Mouse (Mus musculus): ENCODE results near the gene Eftud2. TPM values are rescaled to one million over a fixed set of nuclear protein-coding genes. Genes with fewer than 3 reads are reported as not detected.
A peak's percentile ranks its signal among the peaks of the same experiment; 100 is the strongest.

The Eftud2 gene
- total and polyA plus RNA-seq, 3 experiments = 36.0 to 62.6 (median 37.4) TPM

GRCm38 (mm10) chr11:102915380-102915779, 34.6 kb upstream of the Eftud2 start:
- no peaks in the 10 kb centered on the region for H3K36me3 ChIP-seq (ENCODE audit: control insufficient read depth, insufficient read depth, low read length)
- intact Hi-C loops (cut with DNase I) = no loop called here
- WGBS = 91% methylated on average over 9 of the region's 9 CpGs

DNA sequence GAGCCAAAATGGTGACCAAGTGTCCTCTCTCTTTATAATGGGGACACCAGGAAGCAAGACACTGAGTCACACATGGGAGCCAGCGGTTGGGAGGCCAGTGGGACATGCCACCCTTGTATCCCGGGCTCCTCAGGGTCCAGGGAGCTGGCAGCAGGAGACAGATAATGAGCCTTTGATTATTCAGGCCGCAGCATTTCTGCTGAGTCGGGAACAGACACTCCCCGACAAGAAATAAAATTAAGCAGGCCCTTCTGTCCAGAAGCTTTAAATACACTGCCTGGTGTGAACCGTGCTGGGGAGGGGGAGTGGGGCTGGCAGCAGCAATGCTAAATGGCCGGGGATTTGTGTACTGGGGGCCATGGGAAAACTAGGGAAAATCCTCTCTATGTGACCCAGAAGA, 30.6 kb upstream of the Eftud2 start:
- H3K27me3 ChIP-seq (ENCODE audit: control insufficient read depth, insufficient read depth, low read length) = no peaks in the 10 kb centered on the region
- no peak for TF ChIP-seq EP300 (IDR thresholded peaks at IDR 0.05; ENCODE audit: insufficient read depth, low read depth, low read length)
- TF ChIP-seq CTCF (IDR thresholded peaks at IDR 0.05) = no peak
- TF ChIP-seq POLR2A (IDR thresholded peaks at IDR 0.05; ENCODE audit: insufficient read depth, low read depth, low read length) = no peak
- no peak overlapping the region for H3K27ac ChIP-seq
- H3K4me1 ChIP-seq (ENCODE audit: control insufficient read depth, insufficient read depth, low read length) = no peaks in the 10 kb centered on the region
- intact Hi-C loops (cut with DNase I) = no loop called here
- 74% methylated on average over 7 of the region's 7 CpGs for WGBS
- 0 out of 2 replicates have a peak, but pooled peaks cover 1% of the 10 kb centered on the region for H3K79me2 ChIP-seq (replicated peaks; ENCODE audit: control insufficient read depth, insufficient read depth, low read length)
- no peak overlapping the region for H3K9ac ChIP-seq (ENCODE audit: low read depth, low read length)
- H3K36me3 ChIP-seq (ENCODE audit: control insufficient read depth, insufficient read depth, low read length) = no peaks in the 10 kb centered on the region
- no peak for DNase-seq
- no peak overlapping the region for H3K4me3 ChIP-seq

More at GRCm38 (mm10) chr11:102915380-102915779, 34.6 kb upstream of the Eftud2 start:
- Histone ChIP-seq H3K27me3 (ENCODE audit: control insufficient read depth, insufficient read depth, low read length) (no peaks in the 10 kb centered on the region), H3K4me3 (no peak overlapping the region), H3K4me1 (ENCODE audit: control insufficient read depth, insufficient read depth, low read length) (no peaks in the 10 kb centered on the region), H3K79me2 (replicated peaks; ENCODE audit: control insufficient read depth, insufficient read depth, low read length) (0 out of 2 replicates have a peak, but pooled peaks cover 1% of the 10 kb centered on the region), H3K9ac (ENCODE audit: low read depth, low read length) (no peak overlapping the region), H3K27ac (no peak overlapping the region)
- TF ChIP-seq POLR2A (IDR thresholded peaks at IDR 0.05; ENCODE audit: insufficient read depth, low read depth, low read length) = no peak
- no peak for DNase-seq

GRCm38 (mm10) chr11:102903654-102904053, 22.9 kb upstream of the Eftud2 start:
- TF ChIP-seq POLR2A (IDR thresholded peaks at IDR 0.05; ENCODE audit: insufficient read depth, low read depth, low read length) (no peak), CTCF (IDR thresholded peaks at IDR 0.05) (no peak), EP300 (IDR thresholded peaks at IDR 0.05; ENCODE audit: insufficient read depth, low read depth, low read length) (no peak)
- Histone ChIP-seq H3K36me3 (ENCODE audit: control insufficient read depth, insufficient read depth, low read length) (no peaks in the 10 kb centered on the region), H3K4me3 (no peak overlapping the region), H3K79me2 (replicated peaks; ENCODE audit: control insufficient read depth, insufficient read depth, low read length) (no peaks in the 10 kb centered on the region), H3K9ac (ENCODE audit: low read depth, low read length) (no peak overlapping the region), H3K4me1 (ENCODE audit: control insufficient read depth, insufficient read depth, low read length) (peaks cover 3% of the 10 kb centered on the region), H3K27me3 (ENCODE audit: control insufficient read depth, insufficient read depth, low read length) (no peaks in the 10 kb centered on the region), H3K27ac (no peak overlapping the region)
- 80% methylated on average over 7 of the region's 7 CpGs for WGBS
- intact Hi-C loops (cut with DNase I) = no loop called here
- DNase-seq = no peak

GRCm38 (mm10) chr11:102902107-102902506, 21.3 kb upstream of the Eftud2 start:
- 86% methylated on average over 5 of the region's 5 CpGs for whole genome bisulfite sequencing
- Histone ChIP-seq H3K4me3 (no peak overlapping the region), H3K79me2 (replicated peaks; ENCODE audit: control insufficient read depth, insufficient read depth, low read length) (no peaks in the 10 kb centered on the region), H3K36me3 (ENCODE audit: control insufficient read depth, insufficient read depth, low read length) (no peaks in the 10 kb centered on the region), H3K4me1 (ENCODE audit: control insufficient read depth, insufficient read depth, low read length) (peaks cover 3% of the 10 kb centered on the region), H3K9ac (ENCODE audit: low read depth, low read length) (no peak overlapping the region), H3K27me3 (ENCODE audit: control insufficient read depth, insufficient read depth, low read length) (no peaks in the 10 kb centered on the region), H3K27ac (no peak overlapping the region)
- TF ChIP-seq POLR2A (IDR thresholded peaks at IDR 0.05; ENCODE audit: insufficient read depth, low read depth, low read length) (no peak), CTCF (IDR thresholded peaks at IDR 0.05) (no peak), EP300 (IDR thresholded peaks at IDR 0.05; ENCODE audit: insufficient read depth, low read depth, low read length) (no peak)
- intact Hi-C loops (cut with DNase I) = no loop called here
- no peak for DNase-seq

DNA sequence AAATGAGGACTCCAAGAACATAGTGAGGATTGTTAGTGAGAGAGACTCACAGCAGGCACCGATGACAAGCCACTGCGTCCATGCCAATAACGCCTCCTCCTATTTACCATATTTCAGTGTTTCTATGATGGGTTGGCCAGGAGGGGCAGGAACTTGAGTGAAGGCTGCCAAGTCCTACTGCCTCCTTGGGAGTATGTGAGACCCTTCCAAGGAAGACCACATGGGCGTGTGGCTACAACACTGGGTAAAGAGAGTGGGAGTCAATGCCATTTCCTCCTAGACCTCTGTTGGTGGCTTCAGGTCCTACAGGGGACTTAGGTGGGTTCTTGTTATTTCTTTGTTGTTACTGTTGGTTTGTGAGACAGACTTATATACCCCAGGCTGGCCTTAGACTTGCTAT, 20.4 kb upstream of the Eftud2 start:
- WGBS = 40% methylated on average over 4 of the region's 4 CpGs
- no peak for DNase-seq
- H3K27me3 ChIP-seq (ENCODE audit: control insufficient read depth, insufficient read depth, low read length) = no peaks in the 10 kb centered on the region
- TF ChIP-seq EP300 (IDR thresholded peaks at IDR 0.05; ENCODE audit: insufficient read depth, low read depth, low read length) = no peak
- no peak for TF ChIP-seq CTCF (IDR thresholded peaks at IDR 0.05)
- TF ChIP-seq POLR2A (IDR thresholded peaks at IDR 0.05; ENCODE audit: insufficient read depth, low read depth, low read length) = no peak
- H3K36me3 ChIP-seq (ENCODE audit: control insufficient read depth, insufficient read depth, low read length) = no peaks in the 10 kb centered on the region
- no peak overlapping the region for H3K9ac ChIP-seq (ENCODE audit: low read depth, low read length)
- H3K79me2 ChIP-seq (replicated peaks; ENCODE audit: control insufficient read depth, insufficient read depth, low read length) = no peaks in the 10 kb centered on the region
- intact Hi-C loops (cut with DNase I) = loop anchor here (1.0 to 2.0 kb wide), 3 partner anchors 92 to 258 kb away; no protein-coding TSS in a partner anchor
- no peak overlapping the region for H3K4me3 ChIP-seq
- H3K4me1 ChIP-seq (ENCODE audit: control insufficient read depth, insufficient read depth, low read length) = peaks cover 3% of the 10 kb centered on the region
- no peak overlapping the region for H3K27ac ChIP-seq

DNA sequence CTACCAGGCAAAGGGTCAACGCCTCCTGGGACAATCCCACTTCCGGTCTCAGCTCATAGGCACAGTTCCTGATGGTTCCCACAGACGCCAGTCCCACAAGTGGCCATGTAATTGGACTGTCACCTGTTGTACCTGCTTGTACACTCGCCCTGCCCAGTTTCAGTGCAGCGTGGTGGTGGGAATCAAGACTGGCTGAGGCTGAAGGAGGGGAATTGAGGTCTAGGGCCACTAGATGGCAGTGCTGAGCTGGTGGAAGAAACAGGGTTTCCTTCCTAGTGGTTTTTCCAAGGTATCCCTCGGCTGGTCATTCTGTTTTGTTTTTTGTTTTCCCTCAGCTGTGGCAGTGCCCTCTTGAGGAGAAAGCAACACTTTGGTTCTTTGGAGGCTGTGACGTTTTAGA, 20.0 kb upstream of the Eftud2 start, which contains the start of gene Gfap:
Gene Gfap, minus strand, starts transcription at position 150 of the 400 bp plus-strand sequence.
- intact Hi-C loops (cut with DNase I) = loop anchor here (1.0 to 2.0 kb wide), 3 partner anchors 93 to 258 kb away; no protein-coding TSS in a partner anchor
- Histone ChIP-seq H3K9ac (ENCODE audit: low read depth, low read length) (no peak within 1 kb of the TSS), H3K27me3 (ENCODE audit: control insufficient read depth, insufficient read depth, low read length) (no peaks in the 10 kb centered on the region), H3K36me3 (ENCODE audit: control insufficient read depth, insufficient read depth, low read length) (no peaks in the 10 kb centered on the region), H3K79me2 (replicated peaks; ENCODE audit: control insufficient read depth, insufficient read depth, low read length) (no peaks in the 10 kb centered on the region), H3K4me3 (no peak within 1 kb of the TSS), H3K4me1 (ENCODE audit: control insufficient read depth, insufficient read depth, low read length) (peaks cover 3% of the 10 kb centered on the region), H3K27ac (no peak within 1 kb of the TSS)
- WGBS = 10% methylated on average over 7 of the region's 7 CpGs
- DNase-seq = peak; percentile 65 to 82
- TF ChIP-seq EP300 (IDR thresholded peaks at IDR 0.05; ENCODE audit: insufficient read depth, low read depth, low read length) = peak; percentile 76
- TF ChIP-seq POLR2A (IDR thresholded peaks at IDR 0.05; ENCODE audit: insufficient read depth, low read depth, low read length) = no peak
- peak; percentile 89 for TF ChIP-seq CTCF (IDR thresholded peaks at IDR 0.05)

Data from heart, adult 2 months (tissue).